Mouse (Mus musculus): Measurements from ENCODE around the gene Ppp1r10. TPM values are rescaled to one million over a fixed set of nuclear protein-coding genes. Genes with fewer than 3 reads are reported as not detected.

The Ppp1r10 gene
- polyA plus RNA-seq, 1 experiment: 42.3 TPM

GRCm38 (mm10) chr17:35896781-35897643, 19.2 kb upstream of the Ppp1r10 start, which contains the start of gene 2310061I04Rik:
Gene 2310061I04Rik (minus strand): TSS chr17:35897431.
- TF ChIP-seq POLR2A (IDR thresholded peaks at IDR 0.05; ENCODE audit: borderline replicate concordance, insufficient read depth, low read length) (peak; percentile 74; the same call in 1 of the 2 replicates), CTCF (IDR thresholded peaks at IDR 0.05; ENCODE audit: borderline replicate concordance, insufficient read depth, low read depth, low read length) (no peak)
- peak within 1 kb of the TSS; percentile 98 for H3K27ac ChIP-seq (ENCODE audit: insufficient read depth, low read length)
- peak; percentile 94 to 95 for DNase-seq
- H3K27me3 ChIP-seq (ENCODE audit: control insufficient read depth, insufficient read depth, low read length): no peaks in the 10 kb centered on the region
- H3K4me1 ChIP-seq (ENCODE audit: control insufficient read depth, insufficient read depth, low read length): peaks cover 18% of the 10 kb centered on the region
- WGBS: under 1% methylated on average over 68 of the region's 86 CpGs
- peak within 1 kb of the TSS; percentile 91 for H3K4me3 ChIP-seq (replicated peaks; ENCODE audit: insufficient read depth, low read depth, low read length)

GRCm38 (mm10) chr17:35897644-35898573, 18.3 kb upstream of the Ppp1r10 start:
- peak overlapping the region; percentile 38 for H3K27ac ChIP-seq (ENCODE audit: insufficient read depth, low read length)
- H3K4me3 ChIP-seq (replicated peaks; ENCODE audit: insufficient read depth, low read depth, low read length): peak overlapping the region; percentile 91
- H3K4me1 ChIP-seq (ENCODE audit: control insufficient read depth, insufficient read depth, low read length): peaks cover 18% of the 10 kb centered on the region
- DNase-seq: peak in 1 of 2 experiments; percentile 54
- 40% methylated on average over 23 of the region's 23 CpGs for WGBS
- no peaks in the 10 kb centered on the region for H3K27me3 ChIP-seq (ENCODE audit: control insufficient read depth, insufficient read depth, low read length)
- TF ChIP-seq CTCF (IDR thresholded peaks at IDR 0.05; ENCODE audit: borderline replicate concordance, insufficient read depth, low read depth, low read length): no peak
- TF ChIP-seq POLR2A (IDR thresholded peaks at IDR 0.05; ENCODE audit: borderline replicate concordance, insufficient read depth, low read length): no peak

GRCm38 (mm10) chr17:35900636-35901035, 15.6 kb upstream of the Ppp1r10 start:
- H3K27me3 ChIP-seq (ENCODE audit: control insufficient read depth, insufficient read depth, low read length): no peaks in the 10 kb centered on the region
- DNase-seq: no peak
- H3K4me3 ChIP-seq (replicated peaks; ENCODE audit: insufficient read depth, low read depth, low read length): no peak overlapping the region
- H3K4me1 ChIP-seq (ENCODE audit: control insufficient read depth, insufficient read depth, low read length): peaks cover 12% of the 10 kb centered on the region
- no peak for TF ChIP-seq POLR2A (IDR thresholded peaks at IDR 0.05; ENCODE audit: borderline replicate concordance, insufficient read depth, low read length)
- no peak for TF ChIP-seq CTCF (IDR thresholded peaks at IDR 0.05; ENCODE audit: borderline replicate concordance, insufficient read depth, low read depth, low read length)
- no peak overlapping the region for H3K27ac ChIP-seq (ENCODE audit: insufficient read depth, low read length)
- WGBS: 91% methylated on average over 3 of the region's 3 CpGs

GRCm38 (mm10) chr17:35903343-35903991, 12.8 kb upstream of the Ppp1r10 start:
- no peak for TF ChIP-seq CTCF (IDR thresholded peaks at IDR 0.05; ENCODE audit: borderline replicate concordance, insufficient read depth, low read depth, low read length)
- TF ChIP-seq POLR2A (IDR thresholded peaks at IDR 0.05; ENCODE audit: borderline replicate concordance, insufficient read depth, low read length): no peak
- no peaks in the 10 kb centered on the region for H3K27me3 ChIP-seq (ENCODE audit: control insufficient read depth, insufficient read depth, low read length)
- 84% methylated on average over 9 of the region's 9 CpGs for WGBS
- H3K4me1 ChIP-seq (ENCODE audit: control insufficient read depth, insufficient read depth, low read length): no peaks in the 10 kb centered on the region
- H3K27ac ChIP-seq (ENCODE audit: insufficient read depth, low read length): no peak overlapping the region
- DNase-seq: no peak
- H3K4me3 ChIP-seq (replicated peaks; ENCODE audit: insufficient read depth, low read depth, low read length): no peak overlapping the region

GRCm38 (mm10) chr17:35903992-35904355, 12.3 kb upstream of the Ppp1r10 start:
- no peak overlapping the region for H3K27ac ChIP-seq (ENCODE audit: insufficient read depth, low read length)
- no peak for TF ChIP-seq POLR2A (IDR thresholded peaks at IDR 0.05; ENCODE audit: borderline replicate concordance, insufficient read depth, low read length)
- no peak for TF ChIP-seq CTCF (IDR thresholded peaks at IDR 0.05; ENCODE audit: borderline replicate concordance, insufficient read depth, low read depth, low read length)
- no peak for DNase-seq
- H3K4me3 ChIP-seq (replicated peaks; ENCODE audit: insufficient read depth, low read depth, low read length): no peak overlapping the region
- 87% methylated on average over 4 of the region's 4 CpGs for WGBS
- H3K4me1 ChIP-seq (ENCODE audit: control insufficient read depth, insufficient read depth, low read length): no peaks in the 10 kb centered on the region
- no peaks in the 10 kb centered on the region for H3K27me3 ChIP-seq (ENCODE audit: control insufficient read depth, insufficient read depth, low read length)

- Histone ChIP-seq H3K4me1 (ENCODE audit: control insufficient read depth, insufficient read depth, low read length) (no peaks in the 10 kb centered on the region), H3K27me3 (ENCODE audit: control insufficient read depth, insufficient read depth, low read length) (no peaks in the 10 kb centered on the region), H3K4me3 (replicated peaks; ENCODE audit: insufficient read depth, low read depth, low read length) (no peak overlapping the region), H3K27ac (ENCODE audit: insufficient read depth, low read length) (no peak overlapping the region)
- TF ChIP-seq CTCF (IDR thresholded peaks at IDR 0.05; ENCODE audit: borderline replicate concordance, insufficient read depth, low read depth, low read length) (no peak), POLR2A (IDR thresholded peaks at IDR 0.05; ENCODE audit: borderline replicate concordance, insufficient read depth, low read length) (no peak)
- 98% methylated on average over 1 of the region's 1 CpGs for WGBS
- no peak for DNase-seq
Observed at GRCm38 (mm10) chr17:35905587-35905986, 10.6 kb upstream of the Ppp1r10 start.

- Histone ChIP-seq H3K27me3 (ENCODE audit: control insufficient read depth, insufficient read depth, low read length) (no peaks in the 10 kb centered on the region), H3K27ac (ENCODE audit: insufficient read depth, low read length) (no peak overlapping the region), H3K4me3 (replicated peaks; ENCODE audit: insufficient read depth, low read depth, low read length) (no peak overlapping the region), H3K4me1 (ENCODE audit: control insufficient read depth, insufficient read depth, low read length) (no peaks in the 10 kb centered on the region)
- DNase-seq: no peak
- TF ChIP-seq POLR2A (IDR thresholded peaks at IDR 0.05; ENCODE audit: borderline replicate concordance, insufficient read depth, low read length) (no peak), CTCF (IDR thresholded peaks at IDR 0.05; ENCODE audit: borderline replicate concordance, insufficient read depth, low read depth, low read length) (no peak)
- 65% methylated on average over 2 of the region's 2 CpGs for WGBS
Observed at GRCm38 (mm10) chr17:35907609-35908008, 8.6 kb upstream of the Ppp1r10 start.
